Mouse (Mus musculus) heart, postnatal 0 days (tissue): Measurements from ENCODE around the gene Thada.

ENCODE experiments used
- CTCF ChIP-seq: IDR thresholded peaks from 2 replicates; pipeline ENCODE4 v1.5.1; 2016; ENCODE audit warnings: antibody characterized with exemption, control low read depth, low read depth
- EP300 ChIP-seq: IDR thresholded peaks from 2 replicates; pipeline ENCODE4 v1.6.1; 2016; ENCODE audit warnings: antibody characterized with exemption, low read depth

DNA sequence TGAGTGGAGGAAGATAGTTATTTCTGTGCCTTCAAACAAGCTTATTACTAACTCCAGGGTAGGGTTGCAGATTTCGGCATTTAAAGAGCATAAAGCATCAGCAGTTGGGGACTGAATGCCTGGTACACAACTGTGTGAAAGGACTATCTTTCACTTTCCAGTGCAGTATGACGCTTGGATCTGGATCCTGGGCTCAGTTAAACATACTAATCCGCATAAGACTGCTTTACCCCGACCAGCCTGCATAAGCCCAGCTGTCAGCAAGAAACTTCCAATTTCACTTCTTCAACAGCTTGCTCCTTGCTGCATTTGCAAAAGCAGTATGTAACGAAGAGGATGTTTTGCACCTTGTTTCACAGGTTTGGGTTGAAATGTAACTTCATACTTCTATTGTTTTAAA is 202.4 kb downstream of the Thada start:
- TF ChIP-seq CTCF (no peak), EP300 (no peak)
